Mouse (Mus musculus) thymus, adult 2 months (tissue): ENCODE data around the gene Bcas3. TPM values are rescaled to one million over a fixed set of nuclear protein-coding genes. Genes with fewer than 3 reads are reported as not detected.

ENCODE experiments used
- DNase-seq: peaks from one replicate; pipeline ENCODE4 v3.0.0; 2021
- H3K27ac ChIP-seq: fragments of 200-500 bp; 2 replicates; pipeline ENCODE4 v1.5.1; 2012; ENCODE audit warnings: low read length, control low read depth; ENCODE audit not compliant: control insufficient read depth, insufficient read depth
- H3K27me3 ChIP-seq: fragments of 200-500 bp; 2 replicates; pipeline ENCODE4 v1.6.1; 2012; ENCODE audit warnings: mild to moderate bottlenecking, low read length, moderate library complexity, mixed read lengths; ENCODE audit not compliant: control insufficient read depth, insufficient read depth
- H3K36me3 ChIP-seq: fragments of 200-500 bp; 2 replicates; pipeline ENCODE4 v1.6.1; 2012; ENCODE audit warnings: mild to moderate bottlenecking, low read length, moderate library complexity; ENCODE audit not compliant: control insufficient read depth, insufficient read depth
- H3K4me1 ChIP-seq: fragments of 200-500 bp; replicated peaks from 2 replicates; pipeline ENCODE4 v1.6.1; 2012; ENCODE audit warnings: low read length; ENCODE audit not compliant: control insufficient read depth, insufficient read depth
- H3K4me3 ChIP-seq: fragments of 200-500 bp; 2 replicates; pipeline ENCODE4 v1.5.1; 2012; ENCODE audit warnings: mild to moderate bottlenecking, low read length, control low read depth, moderate library complexity; ENCODE audit not compliant: control insufficient read depth, insufficient read depth
- CTCF ChIP-seq: fragments of 200-500 bp; IDR thresholded peaks from 2 replicates; pipeline ENCODE4 v1.5.1; 2012; ENCODE audit warnings: mild to moderate bottlenecking, control low read depth, low read length, moderate library complexity, borderline replicate concordance; ENCODE audit not compliant: control insufficient read depth, poor library complexity, insufficient read depth; ENCODE audit errors: extremely low read depth
- POLR2A ChIP-seq: fragments of 200-500 bp; IDR thresholded peaks from 2 replicates; pipeline ENCODE4 v1.6.1; 2012; ENCODE audit warnings: mild to moderate bottlenecking, low read length, control low read depth, moderate library complexity; ENCODE audit not compliant: control insufficient read depth, poor library complexity, insufficient read depth; ENCODE audit errors: extremely low read depth
- WGBS: fragments of 180-500 bp; shearing (Covaris S2); methylation state at CpG from one replicate; pipeline ENCODE4 v1.1.7; 2018; 5-methylcytosine and 5-hydroxymethylcytosine counted together
- polyA plus RNA-seq: library from polyadenylated mRNA; depleted of rRNA; stranded (reverse); fragments of >200 nt; gene quantifications from 2 replicates; pipeline ENCODE4 v1.2.3, GENCODE M21; 2012

Gene Bcas3
- polyA plus RNA-seq, 1 experiment = 42.5 TPM

GRCm38 (mm10) chr11:85792534-85793215, 439.7 kb downstream of the Bcas3 start:
- no peaks in the 10 kb centered on the region for H3K36me3 ChIP-seq
- H3K27ac ChIP-seq = no peak overlapping the region
- 89% methylated on average over 12 of the region's 12 CpGs for WGBS
- no peak for TF ChIP-seq CTCF
- TF ChIP-seq POLR2A = no peak
- no peaks in the 10 kb centered on the region; the same call in 1 of the 2 replicates for H3K4me1 ChIP-seq
- H3K4me3 ChIP-seq = no peak overlapping the region
- no peaks in the 10 kb centered on the region for H3K27me3 ChIP-seq
- DNase-seq = no peak

- no peaks in the 10 kb centered on the region for H3K36me3 ChIP-seq
- 87% methylated on average over 4 of the region's 4 CpGs for WGBS
- no peak overlapping the region for H3K4me3 ChIP-seq
- no peak for DNase-seq
- H3K27ac ChIP-seq = no peak overlapping the region
- H3K4me1 ChIP-seq = no peaks in the 10 kb centered on the region
- TF ChIP-seq CTCF (no peak), POLR2A (no peak)
- H3K27me3 ChIP-seq = no peaks in the 10 kb centered on the region
Observed at GRCm38 (mm10) chr11:85799456-85799855, 446.5 kb downstream of the Bcas3 start.

GRCm38 (mm10) chr11:85799856-85800255, 446.9 kb downstream of the Bcas3 start:
- WGBS = 75% methylated on average over 19 of the region's 19 CpGs
- H3K4me3 ChIP-seq = no peak overlapping the region
- TF ChIP-seq CTCF (no peak), POLR2A (no peak)
- H3K4me1 ChIP-seq = no peaks in the 10 kb centered on the region
- H3K27me3 ChIP-seq = no peaks in the 10 kb centered on the region
- DNase-seq = no peak
- H3K36me3 ChIP-seq = no peaks in the 10 kb centered on the region
- H3K27ac ChIP-seq = no peak overlapping the region

GRCm38 (mm10) chr11:85800380-85800779, 447.4 kb downstream of the Bcas3 start:
- DNase-seq = no peak
- no peak overlapping the region for H3K27ac ChIP-seq
- TF ChIP-seq CTCF (no peak), POLR2A (no peak)
- no peaks in the 10 kb centered on the region for H3K4me1 ChIP-seq
- 91% methylated on average over 11 of the region's 11 CpGs for WGBS
- no peaks in the 10 kb centered on the region for H3K27me3 ChIP-seq
- H3K4me3 ChIP-seq = no peak overlapping the region
- H3K36me3 ChIP-seq = no peaks in the 10 kb centered on the region

- no peak for TF ChIP-seq CTCF
- TF ChIP-seq POLR2A = no peak
- Histone ChIP-seq H3K27me3 (no peaks in the 10 kb centered on the region), H3K4me3 (no peak overlapping the region), H3K27ac (no peak overlapping the region), H3K36me3 (no peaks in the 10 kb centered on the region), H3K4me1 (no peaks in the 10 kb centered on the region)
- no peak for DNase-seq
- WGBS = 92% methylated on average over 5 of the region's 5 CpGs
Observed at GRCm38 (mm10) chr11:85804048-85804447, 451.1 kb downstream of the Bcas3 start.

GRCm38 (mm10) chr11:85805779-85806178, 452.8 kb downstream of the Bcas3 start:
- WGBS = 97% methylated on average over 1 of the region's 1 CpGs
- no peak for DNase-seq
- no peak overlapping the region for H3K27ac ChIP-seq

More at GRCm38 (mm10) chr11:85805779-85806178, 452.8 kb downstream of the Bcas3 start:
- no peaks in the 10 kb centered on the region for H3K36me3 ChIP-seq
- no peaks in the 10 kb centered on the region for H3K4me1 ChIP-seq
- TF ChIP-seq CTCF (no peak), POLR2A (no peak)
- H3K27me3 ChIP-seq = no peaks in the 10 kb centered on the region
- H3K4me3 ChIP-seq = no peak overlapping the region
